Mouse (Mus musculus): ENCODE measurements around the gene Chuk. TPM values are rescaled to one million over a fixed set of nuclear protein-coding genes. Genes with fewer than 3 reads are reported as not detected.

Chuk gene
- total and polyA plus RNA-seq, 3 experiments = 13.8 to 94.1 (median 54.9) TPM

- H3K27me3 ChIP-seq (ENCODE audit: insufficient read depth, low read length) = no peaks in the 10 kb centered on the region
- ATAC-seq (ENCODE audit: extremely low read depth, insufficient number of reproducible peaks, low FRiP score, poor library complexity, severe bottlenecking) (no peak), DNase-seq (ENCODE audit: low spot score) (no peak)
- no peaks in the 10 kb centered on the region for H3K9me3 ChIP-seq (replicated peaks)
- peaks cover 68% of the 10 kb centered on the region for H3K36me3 ChIP-seq (replicated peaks)
- peaks cover 12% of the 10 kb centered on the region for H3K4me1 ChIP-seq (ENCODE audit: insufficient read depth, low read depth, low read length)
- H3K4me3 ChIP-seq (ENCODE audit: low read depth, low read length) = no peak overlapping the region
- TF ChIP-seq CTCF (IDR thresholded peaks at IDR 0.05; ENCODE audit: low read depth, low read length) (no peak), POLR2AphosphoS5 (IDR thresholded peaks at IDR 0.05; ENCODE audit: insufficient replicate concordance, low read depth, low read length) (no peak), TAL1 (conservative IDR thresholded peaks at IDR 0.05; ENCODE audit: low read depth, low read length) (no peak), GATA1 (IDR thresholded peaks at IDR 0.05; ENCODE audit: borderline replicate concordance, low read length) (no peak), GATA2 (IDR thresholded peaks at IDR 0.05; ENCODE audit: borderline replicate concordance, low read depth, low read length) (no peak)
Observed at GRCm38 (mm10) chr19:44063773-44064172, 43.5 kb downstream of the Chuk start.

GRCm38 (mm10) chr19:44060226-44060625 is 47.1 kb downstream of the Chuk start:
- no peaks in the 10 kb centered on the region for H3K4me1 ChIP-seq (ENCODE audit: insufficient read depth, low read depth, low read length)
- TF ChIP-seq GATA1 (IDR thresholded peaks at IDR 0.05; ENCODE audit: borderline replicate concordance, low read length) (no peak), POLR2AphosphoS5 (IDR thresholded peaks at IDR 0.05; ENCODE audit: insufficient replicate concordance, low read depth, low read length) (no peak), CTCF (IDR thresholded peaks at IDR 0.05; ENCODE audit: low read depth, low read length) (no peak), GATA2 (IDR thresholded peaks at IDR 0.05; ENCODE audit: borderline replicate concordance, low read depth, low read length) (no peak), TAL1 (conservative IDR thresholded peaks at IDR 0.05; ENCODE audit: low read depth, low read length) (no peak)
- ATAC-seq (ENCODE audit: extremely low read depth, insufficient number of reproducible peaks, low FRiP score, poor library complexity, severe bottlenecking) (no peak), DNase-seq (ENCODE audit: low spot score) (no peak)
- peaks cover 74% of the 10 kb centered on the region for H3K36me3 ChIP-seq (replicated peaks)
- no peaks in the 10 kb centered on the region for H3K9me3 ChIP-seq (replicated peaks)
- no peak overlapping the region for H3K4me3 ChIP-seq (ENCODE audit: low read depth, low read length)
- H3K27me3 ChIP-seq (ENCODE audit: insufficient read depth, low read length) = no peaks in the 10 kb centered on the region

- no peak for ATAC-seq (ENCODE audit: extremely low read depth, insufficient number of reproducible peaks, low FRiP score, poor library complexity, severe bottlenecking)
Observed at GRCm38 (mm10) chr19:44055173-44055826, 52.0 kb downstream of the Chuk start.

GRCm38 (mm10) chr19:44050388-44050787 is 56.9 kb downstream of the Chuk start:
- ATAC-seq (ENCODE audit: extremely low read depth, insufficient number of reproducible peaks, low FRiP score, poor library complexity, severe bottlenecking) = no peak
- no peak overlapping the region for H3K4me3 ChIP-seq (ENCODE audit: low read depth, low read length)
- no peak for TF ChIP-seq POLR2AphosphoS5 (IDR thresholded peaks at IDR 0.05; ENCODE audit: insufficient replicate concordance, low read depth, low read length)
- no peak for TF ChIP-seq TAL1 (conservative IDR thresholded peaks at IDR 0.05; ENCODE audit: low read depth, low read length)
- no peak for TF ChIP-seq CTCF (IDR thresholded peaks at IDR 0.05; ENCODE audit: low read depth, low read length)
- no peak for TF ChIP-seq GATA1 (IDR thresholded peaks at IDR 0.05; ENCODE audit: borderline replicate concordance, low read length)
- no peak for TF ChIP-seq GATA2 (IDR thresholded peaks at IDR 0.05; ENCODE audit: borderline replicate concordance, low read depth, low read length)
- no peak for DNase-seq (ENCODE audit: low spot score)
- no peaks in the 10 kb centered on the region for H3K27me3 ChIP-seq (ENCODE audit: insufficient read depth, low read length)
- no peaks in the 10 kb centered on the region for H3K9me3 ChIP-seq (replicated peaks)
- H3K36me3 ChIP-seq (replicated peaks) = peaks cover 54% of the 10 kb centered on the region
- H3K4me1 ChIP-seq (ENCODE audit: insufficient read depth, low read depth, low read length) = no peaks in the 10 kb centered on the region; the same call in 1 of the 2 replicates

More at GRCm38 (mm10) chr19:44055173-44055826, 52.0 kb downstream of the Chuk start:
- no peak for TF ChIP-seq TAL1 (conservative IDR thresholded peaks at IDR 0.05; ENCODE audit: low read depth, low read length)
- no peak for TF ChIP-seq CTCF (IDR thresholded peaks at IDR 0.05; ENCODE audit: low read depth, low read length)
- TF ChIP-seq GATA2 (IDR thresholded peaks at IDR 0.05; ENCODE audit: borderline replicate concordance, low read depth, low read length) = no peak
- TF ChIP-seq GATA1 (IDR thresholded peaks at IDR 0.05; ENCODE audit: borderline replicate concordance, low read length) = no peak
- no peak for TF ChIP-seq POLR2AphosphoS5 (IDR thresholded peaks at IDR 0.05; ENCODE audit: insufficient replicate concordance, low read depth, low read length)
- DNase-seq (ENCODE audit: low spot score) = no peak
- H3K27me3 ChIP-seq (ENCODE audit: insufficient read depth, low read length) = no peaks in the 10 kb centered on the region
- H3K36me3 ChIP-seq (replicated peaks) = peaks cover 61% of the 10 kb centered on the region
- no peak overlapping the region for H3K4me3 ChIP-seq (ENCODE audit: low read depth, low read length)
- no peaks in the 10 kb centered on the region; the same call in 1 of the 2 replicates for H3K4me1 ChIP-seq (ENCODE audit: insufficient read depth, low read depth, low read length)
- no peaks in the 10 kb centered on the region for H3K9me3 ChIP-seq (replicated peaks)

- H3K4me1 ChIP-seq (ENCODE audit: insufficient read depth, low read depth, low read length) = no peaks in the 10 kb centered on the region; the same call in 1 of the 2 replicates
- ATAC-seq (ENCODE audit: extremely low read depth, insufficient number of reproducible peaks, low FRiP score, poor library complexity, severe bottlenecking) (no peak), DNase-seq (ENCODE audit: low spot score) (no peak)
- H3K4me3 ChIP-seq (ENCODE audit: low read depth, low read length) = no peak overlapping the region
- no peaks in the 10 kb centered on the region for H3K27me3 ChIP-seq (ENCODE audit: insufficient read depth, low read length)
- H3K36me3 ChIP-seq (replicated peaks) = peaks cover 60% of the 10 kb centered on the region
- no peaks in the 10 kb centered on the region for H3K9me3 ChIP-seq (replicated peaks)
- TF ChIP-seq CTCF (IDR thresholded peaks at IDR 0.05; ENCODE audit: low read depth, low read length) = no peak
- no peak for TF ChIP-seq TAL1 (conservative IDR thresholded peaks at IDR 0.05; ENCODE audit: low read depth, low read length)
- TF ChIP-seq GATA2 (IDR thresholded peaks at IDR 0.05; ENCODE audit: borderline replicate concordance, low read depth, low read length) = no peak
- no peak for TF ChIP-seq GATA1 (IDR thresholded peaks at IDR 0.05; ENCODE audit: borderline replicate concordance, low read length)
- TF ChIP-seq POLR2AphosphoS5 (IDR thresholded peaks at IDR 0.05; ENCODE audit: insufficient replicate concordance, low read depth, low read length) = no peak
Observed at GRCm38 (mm10) chr19:44049282-44049681, 58.0 kb downstream of the Chuk start.

- DNase-seq (ENCODE audit: low spot score) = no peak
- no peaks in the 10 kb centered on the region; the same call in 1 of the 2 replicates for H3K4me1 ChIP-seq (ENCODE audit: insufficient read depth, low read depth, low read length)
- peaks cover 52% of the 10 kb centered on the region for H3K36me3 ChIP-seq (replicated peaks)
- no peak overlapping the region for H3K4me3 ChIP-seq (ENCODE audit: low read depth, low read length)
- no peak for ATAC-seq (ENCODE audit: extremely low read depth, insufficient number of reproducible peaks, low FRiP score, poor library complexity, severe bottlenecking)
- H3K9me3 ChIP-seq (replicated peaks) = no peaks in the 10 kb centered on the region
- TF ChIP-seq CTCF (IDR thresholded peaks at IDR 0.05; ENCODE audit: low read depth, low read length) (no peak), GATA2 (IDR thresholded peaks at IDR 0.05; ENCODE audit: borderline replicate concordance, low read depth, low read length) (no peak), TAL1 (conservative IDR thresholded peaks at IDR 0.05; ENCODE audit: low read depth, low read length) (no peak), POLR2AphosphoS5 (IDR thresholded peaks at IDR 0.05; ENCODE audit: insufficient replicate concordance, low read depth, low read length) (no peak), GATA1 (IDR thresholded peaks at IDR 0.05; ENCODE audit: borderline replicate concordance, low read length) (no peak)
- no peaks in the 10 kb centered on the region for H3K27me3 ChIP-seq (ENCODE audit: insufficient read depth, low read length)
Observed at GRCm38 (mm10) chr19:44045847-44046246, 61.4 kb downstream of the Chuk start.
